Mouse (Mus musculus) bone marrow, adult 2 months (tissue): ENCODE data around the gene Stk11ip. TPM values are rescaled to one million over a fixed set of nuclear protein-coding genes. Genes with fewer than 3 reads are reported as not detected.

Experiments
- H3K27ac ChIP-seq: fragments of 200-500 bp; 2 replicates; pipeline ENCODE4 v1.5.1; 2012; ENCODE audit warnings: low read depth, mild to moderate bottlenecking, control low read depth, inconsistent platforms, low read length; ENCODE audit not compliant: control insufficient read depth, poor library complexity, insufficient read depth
- H3K4me1 ChIP-seq: fragments of 200-500 bp; 2 replicates; pipeline ENCODE4 v1.6.1; 2011; ENCODE audit warnings: low read length; ENCODE audit not compliant: control insufficient read depth, insufficient read depth
- H3K4me3 ChIP-seq: fragments of 200-500 bp; replicated peaks from 2 replicates; pipeline ENCODE3; 2011; ENCODE audit warnings: mild to moderate bottlenecking, low read depth, low read length, control low read depth; ENCODE audit not compliant: control insufficient read depth
- CTCF ChIP-seq: fragments of 200-500 bp; IDR thresholded peaks from 2 replicates; pipeline ENCODE4 v1.5.1; 2011; ENCODE audit warnings: low read length, control low read depth; ENCODE audit not compliant: control insufficient read depth, insufficient read depth
- POLR2A ChIP-seq: fragments of 200-500 bp; IDR thresholded peaks from 2 replicates; pipeline ENCODE4 v1.6.1; 2011; ENCODE audit warnings: low read depth, mild to moderate bottlenecking, control low read depth, low read length, borderline replicate concordance; ENCODE audit not compliant: control insufficient read depth
- WGBS: fragments of 180-500 bp; shearing (Covaris S2); methylation state at CpG from one replicate; pipeline ENCODE4 v1.1.7; 2018; 5-methylcytosine and 5-hydroxymethylcytosine counted together
- polyA plus RNA-seq: library from polyadenylated mRNA; stranded (reverse); fragments of >200 nt; gene quantifications from 2 replicates; pipeline ENCODE4 v1.2.4, GENCODE M21; 2011; ENCODE audit warnings: low replicate concordance; ENCODE audit not compliant: missing spikeins, insufficient read depth, insufficient read length

Gene Stk11ip
- polyA plus RNA-seq, result 22.7 and 27.1 TPM in 2 replicates

- H3K4me3 ChIP-seq, result peak within 1 kb of the TSS; percentile 81
- H3K4me1 ChIP-seq, result 0 out of 2 replicates have a peak, but pooled peaks cover 1% of the 10 kb centered on the region
- peak within 1 kb of the TSS; percentile 81 for H3K27ac ChIP-seq
- no peak for TF ChIP-seq CTCF
- TF ChIP-seq POLR2A, result peak; percentile 71
- WGBS, result under 1% methylated on average over 46 of the region's 46 CpGs
Measured at GRCm38 (mm10) chr1:75521321-75522031, at the start of gene Stk11ip. TSS of gene Stk11ip (plus strand) at chr1:75521529.

- Histone ChIP-seq H3K27ac (no peak overlapping the region), H3K4me1 (no peaks in the 10 kb centered on the region; the same call in 1 of the 2 replicates)
Measured at GRCm38 (mm10) chr1:75476441-75476840, 44.9 kb upstream of the Stk11ip start.

GRCm38 (mm10) chr1:75477264-75477965, 43.9 kb upstream of the Stk11ip start:
- H3K4me1 ChIP-seq, result no peaks in the 10 kb centered on the region; the same call in 1 of the 2 replicates
- no peak overlapping the region for H3K4me3 ChIP-seq
- 10% methylated on average over 35 of the region's 35 CpGs for WGBS
- no peak overlapping the region for H3K27ac ChIP-seq
- TF ChIP-seq POLR2A, result peak; percentile 24; the same call in 1 of the 2 replicates
- peak; percentile 69 for TF ChIP-seq CTCF

More at GRCm38 (mm10) chr1:75476441-75476840, 44.9 kb upstream of the Stk11ip start:
- no peak overlapping the region for H3K4me3 ChIP-seq
- 88% methylated on average over 11 of the region's 11 CpGs for WGBS
- TF ChIP-seq CTCF (no peak), POLR2A (no peak)

- WGBS, result 32% methylated on average over 3 of the region's 3 CpGs
- Histone ChIP-seq H3K4me1 (no peaks in the 10 kb centered on the region; the same call in 1 of the 2 replicates), H3K27ac (no peak overlapping the region), H3K4me3 (no peak overlapping the region)
- TF ChIP-seq CTCF (no peak), POLR2A (no peak)
Measured at GRCm38 (mm10) chr1:75477966-75478290, 43.4 kb upstream of the Stk11ip start.

- Histone ChIP-seq H3K4me3 (peak overlapping the region; percentile 70), H3K27ac (peak overlapping the region; percentile 26; the same call in 1 of the 2 replicates), H3K4me1 (no peaks in the 10 kb centered on the region; the same call in 1 of the 2 replicates)
- under 1% methylated on average over 25 of the region's 25 CpGs for WGBS
- TF ChIP-seq CTCF (no peak), POLR2A (no peak)
Measured at GRCm38 (mm10) chr1:75478497-75478896, 42.8 kb upstream of the Stk11ip start.

GRCm38 (mm10) chr1:75478916-75479634, 42.3 kb upstream of the Stk11ip start, which contains the start of the genes Chpf and Tmem198:
TSS of gene Chpf (minus strand) at chr1:75479307.
TSS of gene Tmem198 (plus strand) at chr1:75479532.
- under 1% methylated on average over 72 of the region's 76 CpGs for WGBS
- Histone ChIP-seq H3K27ac (peak within 1 kb of the TSS; percentile 26; the same call in 1 of the 2 replicates), H3K4me1 (no peaks in the 10 kb centered on the region; the same call in 1 of the 2 replicates), H3K4me3 (peak within 1 kb of the TSS; percentile 70)
- TF ChIP-seq CTCF (no peak), POLR2A (peak; percentile 12; the same call in 1 of the 2 replicates)

- TF ChIP-seq POLR2A, result no peak
- TF ChIP-seq CTCF, result no peak
- Histone ChIP-seq H3K27ac (no peak overlapping the region), H3K4me1 (no peaks in the 10 kb centered on the region; the same call in 1 of the 2 replicates), H3K4me3 (no peak overlapping the region)
- WGBS, result 2% methylated on average over 24 of the region's 24 CpGs
Measured at GRCm38 (mm10) chr1:75479635-75479989, 41.7 kb upstream of the Stk11ip start.
